Mouse (Mus musculus): ENCODE measurements around the gene Gm10273. TPM values are rescaled to one million over a fixed set of nuclear protein-coding genes. Genes with fewer than 3 reads are reported as not detected.
A peak's percentile ranks its signal among the peaks of the same experiment; 100 is the strongest.
"Not testable (repeated sequence)": the region's sequence is repeated elsewhere in the genome, so short reads cannot be mapped to it uniquely, and the experiment has no call there.

The Gm10273 gene
- total RNA-seq (2015) (33.3 and 39.3 TPM in 2 replicates), total RNA-seq (2017) (25.7 and 55.3 TPM in 2 replicates)

DNA sequence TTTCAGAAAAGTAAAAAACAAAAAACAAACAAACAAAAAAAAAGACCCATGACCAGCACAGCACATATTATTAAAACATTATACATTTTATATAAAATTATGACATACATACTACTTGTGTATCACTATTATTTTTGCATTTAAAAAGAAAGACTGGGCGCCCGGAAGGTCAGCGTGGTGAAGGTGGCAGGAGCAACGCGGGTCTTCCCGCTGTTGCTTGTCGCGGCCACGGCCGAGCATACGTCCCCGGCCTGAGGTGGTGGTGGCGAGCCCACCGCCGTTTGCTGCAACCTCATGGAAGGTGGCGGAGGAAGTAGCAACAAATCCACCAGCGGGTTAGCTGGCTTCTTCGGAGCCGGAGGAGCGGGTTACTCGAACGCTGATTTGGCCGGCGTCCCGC, at the start of gene Gm10273:
Gene Gm10273 (plus strand): TSS at position 172 of the 400 bp plus-strand sequence.
- ATAC-seq (ENCODE audit: poor library complexity, severe bottlenecking): peak; percentile 66

DNA sequence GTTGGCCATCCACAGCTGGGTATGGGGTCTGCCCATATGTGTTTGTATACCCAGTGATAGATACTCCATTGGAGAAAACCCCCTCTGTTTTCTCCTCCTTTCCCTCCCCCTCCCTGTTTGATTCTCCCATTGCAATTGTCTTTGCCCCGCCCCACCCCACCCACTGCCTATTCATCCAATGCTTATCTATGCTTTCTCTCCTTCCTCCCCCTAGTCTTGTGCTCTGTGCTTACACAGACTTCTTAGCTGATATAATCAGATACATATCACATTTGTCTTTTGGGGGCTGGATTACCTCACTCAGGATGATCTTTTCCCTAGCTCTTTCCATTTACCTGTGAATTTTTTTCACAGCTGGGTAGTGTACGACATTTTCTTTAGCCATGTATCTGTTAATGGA, 48.9 kb upstream of the Gm10273 start:
- no peak for ATAC-seq (ENCODE audit: poor library complexity, severe bottlenecking)

DNA sequence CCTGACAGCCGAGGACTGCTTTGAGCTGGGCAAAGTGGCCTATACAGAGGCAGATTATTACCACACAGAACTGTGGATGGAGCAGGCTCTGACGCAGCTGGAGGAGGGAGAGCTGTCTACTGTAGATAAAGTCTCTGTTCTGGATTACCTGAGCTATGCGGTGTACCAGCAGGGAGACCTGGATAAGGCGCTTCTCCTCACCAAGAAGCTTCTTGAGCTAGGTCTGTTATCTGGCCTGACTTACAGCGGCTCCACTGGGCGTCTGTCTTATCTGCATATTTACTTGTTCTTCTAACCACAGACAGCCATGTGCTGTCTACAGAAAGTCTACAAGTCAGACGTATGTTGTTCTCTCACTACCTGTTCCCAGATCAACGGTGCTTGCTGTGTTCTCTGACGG, 47.2 kb upstream of the Gm10273 start:
- ATAC-seq (ENCODE audit: poor library complexity, severe bottlenecking): peak; percentile 45; the same call in 1 of the 2 replicates

DNA sequence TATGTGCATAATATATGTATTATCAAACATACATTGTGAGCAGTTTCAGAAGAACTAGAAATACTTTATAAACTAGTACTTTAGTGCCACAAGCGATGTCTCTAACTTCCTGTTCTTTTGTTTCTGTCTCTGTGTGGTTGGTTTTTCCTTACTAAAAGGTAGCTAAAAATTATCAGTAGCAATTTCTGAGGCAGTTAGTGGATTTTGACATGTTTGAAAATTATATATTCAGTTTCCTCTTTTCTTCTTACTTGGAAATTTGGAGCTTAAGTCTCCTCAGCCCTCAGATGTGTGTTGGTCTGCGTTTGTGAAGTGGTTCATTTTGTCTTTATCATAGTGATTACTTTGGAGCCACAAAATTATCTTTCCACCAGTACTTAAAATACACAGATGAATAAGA, 45.9 kb upstream of the Gm10273 start:
- ATAC-seq (ENCODE audit: poor library complexity, severe bottlenecking): no peak

DNA sequence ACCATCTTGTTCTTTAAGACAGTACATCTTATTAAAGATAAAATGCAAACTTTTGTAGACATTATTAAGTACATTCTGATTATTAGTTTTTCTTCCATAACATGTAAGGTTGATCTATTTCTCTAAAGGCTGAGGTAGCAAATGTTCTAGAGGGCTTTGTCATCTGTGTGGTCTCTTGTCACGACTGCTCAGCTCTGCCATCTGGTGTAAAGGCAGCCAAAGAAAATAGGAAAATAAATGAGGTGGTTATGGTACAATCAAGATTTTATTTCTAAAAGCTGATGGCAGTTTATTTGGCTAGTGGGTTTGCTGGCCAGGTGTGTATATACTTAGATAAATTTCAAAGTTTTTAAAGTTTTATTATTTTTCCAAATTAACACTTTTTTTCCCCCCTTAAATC, 42.4 kb upstream of the Gm10273 start:
- no peak for ATAC-seq (ENCODE audit: poor library complexity, severe bottlenecking)

DNA sequence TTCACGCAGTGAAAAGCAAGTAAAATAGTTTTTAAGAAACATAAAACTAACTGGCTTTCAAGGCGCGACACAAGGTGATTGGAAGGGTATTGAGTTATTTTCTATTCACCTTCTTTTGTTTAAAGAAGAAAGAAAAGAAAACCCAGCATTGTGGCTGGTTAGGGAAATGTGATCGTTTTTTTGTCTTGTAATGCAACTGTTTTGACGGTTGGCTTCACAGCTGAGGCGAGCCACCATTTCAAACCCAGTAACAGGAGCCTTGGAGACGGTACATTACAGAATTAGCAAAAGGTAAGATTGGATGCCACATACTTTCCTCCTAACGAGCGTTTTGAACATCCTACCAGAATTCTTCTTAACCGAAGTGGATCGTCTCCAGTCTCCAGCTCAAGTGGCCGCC, 41.3 kb upstream of the Gm10273 start:
- ATAC-seq (ENCODE audit: poor library complexity, severe bottlenecking): no peak

DNA sequence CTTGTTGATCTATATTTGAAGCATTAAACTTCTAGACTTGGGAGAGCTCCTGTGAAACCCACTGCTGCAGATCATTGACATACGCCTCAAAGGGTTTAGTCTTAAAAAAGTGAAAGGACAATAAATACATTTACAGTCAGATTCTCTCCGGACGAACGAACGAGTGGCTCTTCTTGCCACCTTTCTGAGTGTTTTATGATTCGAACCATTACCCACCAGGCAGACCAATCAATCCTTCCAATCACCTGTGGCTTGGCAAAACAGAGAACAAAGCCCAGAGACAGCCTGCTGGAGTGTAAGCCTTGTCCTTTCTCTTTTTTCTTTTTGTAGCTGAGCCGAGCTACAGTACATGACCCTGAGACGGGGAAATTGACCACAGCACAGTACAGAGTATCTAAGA, 40.4 kb upstream of the Gm10273 start:
- ATAC-seq (ENCODE audit: poor library complexity, severe bottlenecking): no peak

DNA sequence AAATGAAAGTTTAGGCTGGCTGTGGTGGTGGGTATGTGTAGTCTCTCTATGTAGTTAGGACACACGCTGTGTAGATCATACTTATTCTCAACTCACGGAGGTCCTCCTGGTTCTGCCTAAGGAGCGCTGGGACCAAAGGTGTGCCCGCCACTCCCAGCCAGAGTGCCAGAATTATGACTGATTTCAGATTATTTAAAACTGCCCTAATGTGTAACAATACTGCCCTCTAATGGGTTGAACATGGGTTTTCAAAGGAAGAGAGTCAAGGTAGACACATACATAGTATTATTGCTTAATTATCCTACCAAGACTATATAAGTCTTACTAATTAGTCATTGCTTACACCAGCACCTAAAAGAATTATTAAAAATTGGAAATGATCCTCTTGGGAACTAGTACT, 36.7 kb upstream of the Gm10273 start:
- no peak for ATAC-seq (ENCODE audit: poor library complexity, severe bottlenecking)

DNA sequence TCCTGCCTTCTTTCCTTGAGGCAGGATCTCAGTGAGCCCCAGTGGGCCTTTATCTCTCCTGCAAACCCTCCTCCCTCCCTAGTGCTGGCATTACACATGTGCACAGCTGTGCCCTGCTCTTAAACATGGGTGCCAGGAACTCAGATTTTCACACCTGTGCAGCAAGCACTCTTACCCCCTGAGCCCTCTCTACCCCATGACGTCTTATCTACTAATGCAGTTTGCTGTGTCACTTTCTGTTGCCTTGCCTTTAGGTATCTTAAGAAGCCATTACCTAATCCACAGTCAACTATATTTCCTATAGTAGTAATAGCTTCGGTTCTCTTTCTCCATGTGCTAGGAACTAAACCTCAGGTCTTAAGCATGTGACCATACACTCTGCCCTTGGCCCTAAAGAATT, 32.2 kb upstream of the Gm10273 start:
- ATAC-seq (ENCODE audit: poor library complexity, severe bottlenecking): no peak

DNA sequence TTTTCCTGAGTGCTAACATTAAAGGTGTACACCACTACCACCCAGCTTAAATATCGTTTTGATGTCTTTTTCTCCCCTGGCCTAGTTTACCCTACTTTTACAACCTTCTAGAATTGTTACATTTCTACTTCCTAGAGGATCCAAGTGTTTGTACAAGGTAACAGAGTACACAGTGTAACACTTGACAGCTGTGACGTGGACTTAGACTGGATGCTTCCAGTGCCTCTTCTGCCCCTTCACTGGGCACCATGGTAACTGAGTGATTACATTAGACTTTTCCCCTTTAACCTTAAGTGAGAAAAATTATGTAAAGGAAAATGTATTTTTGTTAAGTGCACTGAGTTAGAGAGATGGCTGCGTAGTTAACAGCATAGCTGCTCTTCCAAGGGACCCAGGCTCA, 30.9 kb upstream of the Gm10273 start:
- ATAC-seq (ENCODE audit: poor library complexity, severe bottlenecking): no peak

DNA sequence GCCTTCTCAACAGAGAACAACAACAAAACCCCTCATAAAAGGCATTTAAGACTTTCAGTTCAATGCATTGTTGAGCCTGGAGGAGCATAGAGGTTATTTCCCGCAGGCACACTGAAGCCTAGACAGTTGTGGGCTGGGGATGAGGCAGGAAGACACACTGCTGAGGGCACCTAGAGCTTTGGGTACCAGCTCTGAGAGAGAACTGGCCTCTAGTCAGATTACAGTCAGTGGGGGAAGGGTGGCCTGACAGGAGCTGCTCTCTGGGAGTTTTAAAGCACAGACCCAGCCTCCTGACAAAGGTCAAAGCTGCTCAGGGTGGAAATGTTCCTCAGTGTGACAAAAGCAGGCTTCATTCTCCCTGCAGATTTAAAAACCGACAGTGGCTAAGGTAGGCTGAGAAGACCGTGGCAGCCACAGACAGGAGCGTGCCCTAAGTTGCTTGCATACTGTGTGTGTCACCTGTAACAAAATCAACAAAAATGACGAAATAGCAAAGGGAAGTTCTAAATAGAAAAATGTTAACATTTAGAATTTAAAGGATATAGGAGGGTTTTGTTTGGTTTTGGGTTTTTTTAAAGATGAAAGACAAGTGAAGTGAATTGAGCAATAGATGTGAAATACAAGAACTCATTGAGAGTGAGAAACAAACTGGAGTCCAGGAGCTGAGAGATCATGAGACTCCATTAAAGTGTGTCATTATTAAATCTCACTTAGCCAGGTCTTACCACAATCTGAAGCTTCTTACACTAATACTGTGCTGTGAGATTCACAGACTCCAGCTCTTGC, 29.4 kb upstream of the Gm10273 start:
- no peak for ATAC-seq (ENCODE audit: poor library complexity, severe bottlenecking)

DNA sequence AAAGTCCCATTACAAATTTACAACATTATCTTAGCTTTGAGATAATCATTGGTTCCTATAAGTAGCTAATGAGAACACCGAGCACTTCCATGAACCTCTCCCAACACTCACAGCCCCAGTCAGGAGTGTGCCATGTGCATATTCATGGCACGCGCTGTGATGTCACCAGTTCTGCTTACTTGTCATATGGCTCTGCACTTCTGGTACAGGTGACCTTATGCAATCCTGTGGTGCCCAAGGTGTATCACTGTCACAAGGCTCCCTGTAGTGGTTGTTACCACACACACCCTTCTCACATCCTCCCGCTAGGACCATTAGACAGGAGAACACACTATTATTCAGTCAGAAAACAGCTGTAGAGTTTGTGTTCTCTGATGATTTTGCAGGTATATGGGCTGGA, 28.7 kb upstream of the Gm10273 start:
- no peak for ATAC-seq (ENCODE audit: poor library complexity, severe bottlenecking)

DNA sequence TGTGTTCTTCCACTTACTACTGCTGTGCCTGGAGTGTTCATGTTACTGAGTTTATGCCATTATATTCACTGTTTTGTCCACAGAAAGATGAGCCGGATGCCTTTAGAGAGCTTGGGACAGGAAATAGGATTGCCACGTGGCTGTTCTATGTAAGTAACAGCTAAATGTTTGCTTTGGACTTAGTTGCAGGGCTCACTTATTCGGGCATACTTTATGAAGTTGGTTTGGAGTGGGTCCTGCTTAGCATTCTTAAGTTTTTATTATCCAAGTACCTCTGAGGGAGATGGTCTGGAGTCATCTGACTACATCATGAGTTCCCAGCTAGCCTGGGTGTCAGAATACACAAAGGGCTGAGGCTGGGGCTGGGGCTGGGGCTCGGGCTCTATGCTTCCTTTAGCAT, 28.2 kb upstream of the Gm10273 start:
- no peak for ATAC-seq (ENCODE audit: poor library complexity, severe bottlenecking)

DNA sequence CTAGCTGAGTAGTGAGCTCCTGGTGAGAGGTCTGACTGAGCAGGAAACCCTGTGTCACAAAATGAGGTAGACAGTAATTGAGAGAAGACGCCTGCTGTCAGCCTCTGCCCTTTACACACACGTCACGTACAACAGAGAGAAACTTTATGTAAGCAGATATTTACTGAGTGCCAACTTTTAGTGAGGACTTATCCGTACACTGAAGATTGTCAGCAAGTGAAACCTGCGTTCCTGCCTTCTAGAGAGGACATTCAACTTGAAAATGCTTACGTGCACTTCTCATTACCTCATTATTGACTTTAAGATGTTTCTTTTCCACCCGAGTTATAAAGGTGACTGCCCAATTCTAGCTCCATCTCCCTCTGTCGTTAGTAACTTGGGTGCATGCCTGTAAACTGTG, 26.7 kb upstream of the Gm10273 start:
- no peak for ATAC-seq (ENCODE audit: poor library complexity, severe bottlenecking)

DNA sequence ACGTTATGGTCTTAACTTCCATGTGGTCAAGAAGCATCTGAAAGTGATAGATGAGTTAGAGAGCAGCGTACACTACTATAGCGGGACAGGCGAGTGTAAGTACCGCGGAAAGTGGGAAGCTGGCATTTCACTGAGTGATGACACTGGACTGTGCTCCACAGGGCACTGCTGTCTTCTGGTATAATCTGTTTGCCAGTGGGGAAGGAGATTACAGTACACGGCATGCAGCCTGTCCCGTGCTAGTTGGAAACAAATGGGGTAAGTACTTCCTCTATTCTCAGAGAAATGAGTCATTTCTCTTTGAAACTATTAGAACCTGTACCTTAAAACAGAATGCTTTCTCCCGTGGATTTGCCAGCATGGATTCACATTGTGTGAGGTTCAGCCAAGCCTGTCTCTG, 26.0 kb upstream of the Gm10273 start:
- ATAC-seq (ENCODE audit: poor library complexity, severe bottlenecking): peak; percentile 35; the same call in 1 of the 2 replicates

DNA sequence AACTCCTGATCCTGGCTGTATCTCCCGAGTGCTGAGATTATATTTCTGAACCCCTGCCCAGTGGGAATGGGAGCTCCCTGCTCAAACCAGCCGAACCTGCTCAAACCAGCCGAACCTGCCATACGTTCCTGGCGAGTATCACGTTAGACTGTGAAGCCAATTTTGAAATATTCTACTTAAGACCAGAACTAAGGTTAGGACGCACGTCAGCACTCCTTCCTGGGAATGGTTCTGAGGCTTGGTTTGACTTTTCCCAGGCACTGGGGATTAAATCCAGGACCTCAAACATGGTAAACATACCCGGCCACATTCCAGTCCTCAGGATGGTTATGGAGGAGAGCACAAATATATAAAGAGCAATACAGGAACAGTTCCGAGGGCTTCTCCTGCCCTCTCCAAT, 17.5 kb upstream of the Gm10273 start:
- no peak for ATAC-seq (ENCODE audit: poor library complexity, severe bottlenecking)

DNA sequence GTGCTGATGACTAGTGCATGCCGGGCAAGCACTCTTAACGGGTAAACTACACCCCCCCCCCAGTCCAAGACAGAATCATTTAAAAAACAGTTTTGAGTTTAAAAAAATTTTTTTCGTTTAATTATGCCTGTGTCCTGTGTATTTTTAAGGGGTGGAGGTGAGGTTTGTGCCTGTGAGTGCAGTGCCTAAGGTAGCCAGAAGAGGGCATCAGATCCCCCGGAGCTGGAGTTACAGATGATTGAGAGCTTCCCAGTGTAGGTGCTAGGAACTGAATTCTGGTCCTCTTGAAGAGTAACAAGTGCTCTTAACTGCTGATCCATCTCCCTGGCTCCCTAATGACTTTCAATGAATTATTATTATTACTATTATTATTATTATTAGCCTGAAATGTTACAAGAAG, 16.7 kb upstream of the Gm10273 start:
- no peak for ATAC-seq (ENCODE audit: poor library complexity, severe bottlenecking)

DNA sequence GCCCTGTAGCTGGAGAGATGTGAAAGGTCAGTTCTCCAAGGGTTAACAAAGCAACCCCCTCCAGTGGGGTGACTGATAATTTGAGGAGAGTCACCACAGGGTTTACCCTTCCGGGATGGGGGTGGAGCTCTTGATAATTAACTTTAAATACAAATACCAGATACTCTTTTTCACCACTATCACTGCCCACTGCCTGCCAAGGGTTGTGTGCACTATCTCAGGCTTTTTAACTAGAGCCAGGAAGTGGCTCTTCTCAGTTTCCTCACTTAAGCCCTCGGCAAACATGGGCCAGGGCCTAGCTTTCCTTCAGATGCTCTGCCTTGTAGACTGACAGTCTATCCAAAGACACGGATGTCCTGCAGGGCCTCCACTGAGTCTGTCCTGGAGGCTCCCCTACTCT, 15.5 kb upstream of the Gm10273 start:
- no peak for ATAC-seq (ENCODE audit: poor library complexity, severe bottlenecking)

DNA sequence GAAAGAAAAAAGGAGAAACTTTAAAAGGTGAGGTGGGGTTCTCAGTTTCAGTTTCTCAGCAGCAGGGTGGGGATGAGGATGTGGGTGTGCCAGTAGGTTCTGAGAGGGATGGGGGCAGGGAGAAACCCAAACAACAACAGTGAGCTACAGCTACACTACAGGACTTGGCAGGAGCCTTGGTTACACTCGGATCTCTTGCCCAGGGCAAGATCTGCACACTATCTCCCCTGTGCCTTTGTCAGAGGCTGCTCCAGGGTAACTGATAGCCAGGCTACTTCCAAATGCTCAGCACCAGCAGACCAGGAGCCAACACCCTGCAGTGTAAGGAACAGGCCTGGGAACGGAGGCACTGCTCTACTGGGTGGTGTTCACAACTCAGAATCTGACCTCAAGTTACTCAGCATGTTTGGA, 15.0 kb upstream of the Gm10273 start:
- ATAC-seq (ENCODE audit: poor library complexity, severe bottlenecking): 0 out of 2 replicates have a peak, but pooled peaks have one; percentile 21

DNA sequence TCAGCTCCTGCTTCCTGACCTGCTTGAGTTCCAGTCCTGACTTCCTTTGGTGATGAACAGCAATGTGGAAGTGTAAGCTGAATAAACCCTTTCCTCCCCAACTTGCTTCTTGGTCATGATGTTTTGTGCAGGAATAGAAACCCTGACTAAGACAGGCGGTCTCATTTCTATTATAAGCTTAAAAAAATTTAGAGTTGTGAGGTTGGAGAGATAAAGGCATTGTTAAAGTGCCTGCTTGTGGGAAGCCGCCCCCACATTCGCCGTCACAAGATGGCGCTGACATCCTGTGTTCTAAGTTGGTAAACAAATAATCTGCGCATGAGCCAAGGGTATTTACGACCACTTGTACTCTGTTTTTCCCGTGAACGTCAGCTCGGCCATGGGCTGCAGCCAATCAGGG, 13.9 kb upstream of the Gm10273 start:
- ATAC-seq (ENCODE audit: poor library complexity, severe bottlenecking): not testable (repeated sequence)

DNA sequence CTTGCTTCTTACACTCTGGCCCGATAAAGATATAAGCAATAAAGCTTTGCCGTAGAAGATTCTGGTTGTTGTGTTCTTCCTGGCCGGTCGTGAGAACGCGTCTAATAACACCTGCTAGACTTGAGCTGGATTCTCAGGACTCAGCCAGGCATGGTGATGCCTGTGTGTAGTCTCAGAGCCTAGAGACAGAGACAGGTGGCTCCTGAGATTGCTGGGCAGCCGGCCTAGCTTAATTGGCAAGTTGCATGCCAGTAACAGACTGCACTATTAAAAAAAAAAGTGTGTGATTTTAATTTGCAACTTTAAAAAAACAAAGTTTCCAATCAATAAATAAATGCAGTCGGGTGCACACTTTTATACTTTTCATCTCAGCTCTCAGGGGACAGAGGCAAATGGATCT, 8.5 kb upstream of the Gm10273 start:
- ATAC-seq (ENCODE audit: poor library complexity, severe bottlenecking): no peak

DNA sequence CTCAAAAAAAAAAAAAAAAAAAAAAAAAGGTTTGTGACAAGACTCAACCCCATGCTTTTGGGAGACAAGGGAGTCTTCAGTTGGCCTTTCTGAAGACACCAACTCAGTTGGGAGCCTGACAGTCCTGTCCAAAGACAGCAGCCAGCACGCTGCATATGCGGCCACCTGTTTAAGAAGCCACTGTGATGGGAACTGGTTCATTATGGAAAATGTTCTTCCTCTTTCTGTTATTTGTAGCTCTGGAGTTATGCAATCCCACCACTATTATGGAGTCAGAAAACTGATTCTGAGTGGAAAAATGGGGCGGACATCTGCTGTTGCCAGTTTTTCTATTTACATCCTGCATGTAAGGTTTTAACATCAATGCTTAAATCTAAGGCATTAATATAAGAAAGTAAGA, 5.8 kb upstream of the Gm10273 start:
- no peak for ATAC-seq (ENCODE audit: poor library complexity, severe bottlenecking)

DNA sequence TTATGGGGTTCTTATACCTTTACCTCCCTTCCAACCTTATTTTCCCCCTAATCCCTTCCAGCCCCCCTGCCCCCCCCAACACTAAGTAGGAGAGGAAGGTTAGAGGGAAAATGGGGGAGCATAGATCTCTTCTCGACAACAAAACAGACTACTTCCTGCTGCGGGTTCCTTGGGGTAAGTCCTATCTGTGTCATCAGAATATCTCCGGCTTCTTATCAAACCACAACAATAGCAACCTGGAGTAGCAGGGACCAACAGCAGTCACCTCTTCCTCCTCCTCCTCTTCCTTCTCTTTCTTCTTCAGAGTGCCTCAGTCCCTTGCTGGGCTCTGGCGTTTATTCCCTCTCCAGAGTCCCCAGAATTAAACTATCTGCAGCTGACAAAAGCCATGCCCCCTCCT, 3.5 kb upstream of the Gm10273 start:
- ATAC-seq (ENCODE audit: poor library complexity, severe bottlenecking): no peak

Data from megakaryocyte, adult 5-6 weeks (primary cell).